Comparison of ENCODE assay signal across 11 mouse cellular contexts in the genomic region with DNA sequence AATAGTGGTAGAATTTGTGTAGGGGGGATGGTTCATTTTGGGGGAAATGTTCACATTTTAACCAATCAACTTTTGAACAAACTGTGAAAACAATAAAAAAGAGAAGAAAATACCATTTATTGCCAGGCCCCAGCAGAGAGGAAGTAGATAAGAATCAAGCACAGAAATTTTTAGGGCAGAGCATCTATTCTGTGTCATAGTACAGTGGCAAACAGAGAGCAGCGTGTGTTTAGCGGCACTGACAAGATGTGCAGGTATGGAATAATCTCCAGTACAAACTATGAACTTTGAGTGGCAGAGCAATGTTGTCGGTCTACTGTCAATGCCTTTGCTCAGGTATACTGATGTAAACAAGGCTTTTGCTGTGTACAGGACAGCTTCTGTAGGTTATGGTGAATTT.
"Had no signal": no experiment of that assay in that cellular context is flagged by ENCODE, and none has a peak within 500 bp of the region (broad histone marks: within the 10 kb centered on the region; RNA-seq: fewer than 3 reads in every experiment).

No protein-coding gene starts in this region.

- ATAC-seq: midbrain, embryonic 16.5 days had no signal

- DNase-seq: lung, adult 18-20 months; lung, embryonic 14.5 days; lung, postnatal 10 days; lung, postnatal 4 days; midbrain, embryonic 14.5 days; retina, postnatal 1 day; right cerebral cortex, postnatal 14 days; thymus, adult 2 months; thymus, postnatal 25 days; thymus, postnatal 4 days had no signal
